Mouse (Mus musculus): Measurements from ENCODE around the gene Ddi2. TPM values are rescaled to one million over a fixed set of nuclear protein-coding genes. Genes with fewer than 3 reads are reported as not detected.

The Ddi2 gene
- polyA plus RNA-seq, 2 experiments = 9.2 to 9.5 TPM

- 38% methylated on average over 12 of the region's 12 CpGs for WGBS (ENCODE audit: insufficient replicate concordance)
- Histone ChIP-seq H3K4me3 (ENCODE audit: insufficient read depth in 1 of 2, low read depth in 2 of 2, low read length in 2 of 2) (no peak overlapping the region), H3K4me2 (ENCODE audit: low read depth) (no peak overlapping the region), H3K4me1 (replicated peaks; ENCODE audit: control insufficient read depth in 2 of 2, insufficient read depth in 2 of 2, low read length in 1 of 2) (peaks cover 0 to 8% of the 10 kb centered on the region in 2 experiments; a peak in 2 of 4 replicates), H3K36me3 (replicated peaks; ENCODE audit: control insufficient read depth, insufficient read depth, low read depth) (no peaks in the 10 kb centered on the region), H3K9ac (replicated peaks) (no peak overlapping the region), H3K27ac (no peak overlapping the region), H3K27me3 (ENCODE audit: control insufficient read depth, insufficient read depth, low read length) (no peaks in the 10 kb centered on the region), H3K9me3 (ENCODE audit: control insufficient read depth, low read length) (no peaks in the 10 kb centered on the region)
- TF ChIP-seq CTCF (IDR thresholded peaks at IDR 0.05; ENCODE audit: low read depth) = no peak
- TF ChIP-seq EP300 (IDR thresholded peaks at IDR 0.05; ENCODE audit: low read depth) = no peak
- ATAC-seq (ENCODE audit: insufficient read depth) = no peak
- DNase-seq (ENCODE audit: low read depth in 3 of 3, low spot score in 3 of 3) = no peak
Observed at GRCm38 (mm10) chr4:141655908-141656608, 67.2 kb downstream of the Ddi2 start.

DNA sequence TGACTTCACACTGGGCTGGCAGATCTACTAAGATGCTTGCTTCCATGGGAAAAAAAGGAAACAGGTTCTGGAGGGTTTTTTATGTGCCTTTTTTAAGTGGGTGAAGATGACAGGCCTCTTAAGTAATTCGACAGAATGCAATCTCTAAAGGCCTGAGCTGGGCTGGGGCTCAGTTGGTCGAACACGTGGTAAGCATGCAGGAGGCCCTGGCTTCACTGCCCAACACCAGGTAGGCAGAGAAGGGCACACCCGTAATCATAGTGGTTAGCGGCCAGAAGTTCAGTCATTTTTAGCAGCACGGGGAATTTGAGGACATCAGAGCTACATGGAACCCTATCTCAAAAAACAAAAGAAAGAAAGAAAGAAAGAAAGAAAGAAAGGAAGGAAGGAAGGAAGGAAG, 68.7 kb downstream of the Ddi2 start:
- no peaks in the 10 kb centered on the region for H3K9me3 ChIP-seq (ENCODE audit: control insufficient read depth, low read length)
- H3K27me3 ChIP-seq (ENCODE audit: control insufficient read depth, insufficient read depth, low read length) = no peaks in the 10 kb centered on the region
- H3K4me3 ChIP-seq (ENCODE audit: insufficient read depth in 1 of 2, low read depth in 2 of 2, low read length in 2 of 2) = no peak overlapping the region
- TF ChIP-seq EP300 (IDR thresholded peaks at IDR 0.05; ENCODE audit: low read depth) = no peak
- no peak for TF ChIP-seq CTCF (IDR thresholded peaks at IDR 0.05; ENCODE audit: low read depth)
- no peak overlapping the region for H3K4me2 ChIP-seq (ENCODE audit: low read depth)
- no peaks in the 10 kb centered on the region for H3K36me3 ChIP-seq (replicated peaks; ENCODE audit: control insufficient read depth, insufficient read depth, low read depth)
- no peak for DNase-seq (ENCODE audit: low read depth in 3 of 3, low spot score in 3 of 3)
- no peak overlapping the region for H3K9ac ChIP-seq (replicated peaks)
- peaks cover 0 to 8% of the 10 kb centered on the region in 2 experiments; a peak in 2 of 4 replicates for H3K4me1 ChIP-seq (replicated peaks; ENCODE audit: control insufficient read depth in 2 of 2, insufficient read depth in 2 of 2, low read length in 1 of 2)
- no peak overlapping the region for H3K27ac ChIP-seq
- no peak for ATAC-seq (ENCODE audit: insufficient read depth)
- WGBS (ENCODE audit: insufficient replicate concordance) = 78% methylated on average over 6 of the region's 6 CpGs

- Histone ChIP-seq H3K27me3 (ENCODE audit: control insufficient read depth, insufficient read depth, low read length) (no peaks in the 10 kb centered on the region), H3K9ac (replicated peaks) (no peak overlapping the region), H3K9me3 (ENCODE audit: control insufficient read depth, low read length) (no peaks in the 10 kb centered on the region), H3K4me2 (ENCODE audit: low read depth) (no peak overlapping the region), H3K4me1 (replicated peaks; ENCODE audit: control insufficient read depth in 2 of 2, insufficient read depth in 2 of 2, low read length in 1 of 2) (peaks cover 0 to 8% of the 10 kb centered on the region in 2 experiments; a peak in 2 of 4 replicates), H3K27ac (no peak overlapping the region), H3K36me3 (replicated peaks; ENCODE audit: control insufficient read depth, insufficient read depth, low read depth) (no peaks in the 10 kb centered on the region), H3K4me3 (ENCODE audit: insufficient read depth in 1 of 2, low read depth in 2 of 2, low read length in 2 of 2) (no peak overlapping the region)
- no peak for DNase-seq (ENCODE audit: low read depth in 3 of 3, low spot score in 3 of 3)
- 81% methylated on average over 13 of the region's 13 CpGs for WGBS (ENCODE audit: insufficient replicate concordance)
- ATAC-seq (ENCODE audit: insufficient read depth) = no peak
- no peak for TF ChIP-seq CTCF (IDR thresholded peaks at IDR 0.05; ENCODE audit: low read depth)
- no peak for TF ChIP-seq EP300 (IDR thresholded peaks at IDR 0.05; ENCODE audit: low read depth)
Observed at GRCm38 (mm10) chr4:141653813-141654212, 69.4 kb downstream of the Ddi2 start.

GRCm38 (mm10) chr4:141653044-141653443, 70.2 kb downstream of the Ddi2 start:
- Histone ChIP-seq H3K27ac (no peak overlapping the region), H3K4me1 (replicated peaks; ENCODE audit: control insufficient read depth in 2 of 2, insufficient read depth in 2 of 2, low read length in 1 of 2) (peaks cover 0 to 8% of the 10 kb centered on the region in 2 experiments; a peak in 2 of 4 replicates), H3K9me3 (ENCODE audit: control insufficient read depth, low read length) (no peaks in the 10 kb centered on the region), H3K27me3 (ENCODE audit: control insufficient read depth, insufficient read depth, low read length) (no peaks in the 10 kb centered on the region), H3K4me3 (ENCODE audit: insufficient read depth in 1 of 2, low read depth in 2 of 2, low read length in 2 of 2) (no peak overlapping the region), H3K36me3 (replicated peaks; ENCODE audit: control insufficient read depth, insufficient read depth, low read depth) (no peaks in the 10 kb centered on the region), H3K9ac (replicated peaks) (no peak overlapping the region), H3K4me2 (ENCODE audit: low read depth) (no peak overlapping the region)
- ATAC-seq (ENCODE audit: insufficient read depth) (no peak), DNase-seq (ENCODE audit: low read depth in 3 of 3, low spot score in 3 of 3) (no peak)
- 57% methylated on average over 8 of the region's 8 CpGs for WGBS (ENCODE audit: insufficient replicate concordance)
- no peak for TF ChIP-seq EP300 (IDR thresholded peaks at IDR 0.05; ENCODE audit: low read depth)
- no peak for TF ChIP-seq CTCF (IDR thresholded peaks at IDR 0.05; ENCODE audit: low read depth)

- no peak overlapping the region for H3K9ac ChIP-seq (replicated peaks)
- no peak overlapping the region for H3K4me3 ChIP-seq (ENCODE audit: insufficient read depth in 1 of 2, low read depth in 2 of 2, low read length in 2 of 2)
- no peaks in the 10 kb centered on the region for H3K36me3 ChIP-seq (replicated peaks; ENCODE audit: control insufficient read depth, insufficient read depth, low read depth)
- H3K4me2 ChIP-seq (ENCODE audit: low read depth) = no peak overlapping the region
- WGBS (ENCODE audit: insufficient replicate concordance) = 72% methylated on average over 10 of the region's 10 CpGs
- H3K4me1 ChIP-seq (replicated peaks; ENCODE audit: control insufficient read depth in 2 of 2, insufficient read depth in 2 of 2, low read length in 1 of 2) = peaks cover 0 to 7% of the 10 kb centered on the region in 2 experiments; a peak in 2 of 4 replicates
- TF ChIP-seq EP300 (IDR thresholded peaks at IDR 0.05; ENCODE audit: low read depth) (no peak), CTCF (IDR thresholded peaks at IDR 0.05; ENCODE audit: low read depth) (no peak)
- ATAC-seq (ENCODE audit: insufficient read depth) = no peak
- DNase-seq (ENCODE audit: low read depth in 3 of 3, low spot score in 3 of 3) = no peak
- H3K27ac ChIP-seq = no peak overlapping the region
- H3K27me3 ChIP-seq (ENCODE audit: control insufficient read depth, insufficient read depth, low read length) = no peaks in the 10 kb centered on the region
- H3K9me3 ChIP-seq (ENCODE audit: control insufficient read depth, low read length) = no peaks in the 10 kb centered on the region
Observed at GRCm38 (mm10) chr4:141651944-141652343, 71.3 kb downstream of the Ddi2 start.
